Mouse (Mus musculus) cortical plate, adult 2 months (tissue): ENCODE measurements around the gene Ebf1.

Experiments
- CTCF ChIP-seq: fragments of 200-500 bp; IDR thresholded peaks from 2 replicates; pipeline ENCODE4 v1.5.1; 2011; ENCODE audit warnings: mild to moderate bottlenecking, control low read depth, low read length; ENCODE audit not compliant: insufficient read depth; ENCODE audit errors: extremely low read depth
- POLR2A ChIP-seq: fragments of 200-500 bp; IDR thresholded peaks from 2 replicates; pipeline ENCODE4 v1.6.1; 2011; ENCODE audit warnings: mild to moderate bottlenecking, low read length, control low read depth; ENCODE audit not compliant: insufficient read depth; ENCODE audit errors: extremely low read depth

GRCm38 (mm10) chr11:44949140-44949539 is 332.0 kb downstream of the Ebf1 start:
- TF ChIP-seq CTCF (no peak), POLR2A (no peak)
